Mouse (Mus musculus) lung, postnatal 0 days (tissue): ENCODE measurements around the gene Klhl29.

Experiments used
- CTCF ChIP-seq: IDR thresholded peaks from 2 replicates; pipeline ENCODE4 v1.5.1; 2016; ENCODE audit warnings: antibody characterized with exemption, mild to moderate bottlenecking
- EP300 ChIP-seq: IDR thresholded peaks from 2 replicates; pipeline ENCODE4 v1.6.1; 2016; ENCODE audit warnings: antibody characterized with exemption, mild to moderate bottlenecking, control low read depth

- TF ChIP-seq CTCF (no peak), EP300 (no peak)
Observed at GRCm38 (mm10) chr12:5425276-5425675, 49.8 kb upstream of the Klhl29 start.
